Comparison of ENCODE assay signal across 42 mouse cellular contexts in genomic region chr1:174204699-174205098, GRCm38 (mm10). TPM values are rescaled to one million over a fixed set of nuclear protein-coding genes. Genes with fewer than 3 reads are reported as not detected.
"Had no signal": no experiment of that assay in that cellular context is flagged by ENCODE, and none has a peak within 500 bp of the region (broad histone marks: within the 10 kb centered on the region; RNA-seq: fewer than 3 reads in every experiment).

No protein-coding gene starts in this region.

- H3K27me3 ChIP-seq: heart, embryonic 12.5 days; hindbrain, embryonic 12.5 days; intestine, embryonic 15.5 days; limb, embryonic 13.5 days; limb, embryonic 15.5 days had no signal

- H3K4me1 ChIP-seq: heart, embryonic 10.5 days; heart, embryonic 12.5 days; hindbrain, embryonic 10.5 days; hindbrain, embryonic 12.5 days; intestine, embryonic 15.5 days; limb, embryonic 13.5 days; limb, embryonic 15.5 days had no signal

- ATAC-seq: hindbrain, embryonic 16.5 days; inflammation-experienced regulatory T-cells, adult 6 months; intestine, embryonic 15.5 days; intestine, postnatal 0 days had no signal

- H3K27ac ChIP-seq: heart, embryonic 10.5 days; hindbrain, embryonic 10.5 days; hindbrain, embryonic 12.5 days; hindbrain, embryonic 14.5 days; intestine, embryonic 15.5 days; kidney, postnatal 0 days; limb, embryonic 13.5 days; limb, embryonic 15.5 days had no signal

- H3K36me3 ChIP-seq: heart, embryonic 10.5 days; heart, embryonic 12.5 days; hindbrain, embryonic 10.5 days; hindbrain, embryonic 12.5 days; intestine, embryonic 15.5 days; limb, embryonic 13.5 days; limb, embryonic 15.5 days had no signal

- H3K4me2 ChIP-seq: heart, embryonic 12.5 days; hindbrain, embryonic 12.5 days; hindbrain, embryonic 14.5 days; intestine, embryonic 15.5 days; limb, embryonic 13.5 days; limb, embryonic 15.5 days had no signal

- H3K9me3 ChIP-seq: heart, embryonic 10.5 days; heart, embryonic 12.5 days; hindbrain, embryonic 10.5 days; hindbrain, embryonic 12.5 days; intestine, embryonic 15.5 days; limb, embryonic 13.5 days; limb, embryonic 15.5 days had no signal

- H3K4me3 ChIP-seq: heart, embryonic 10.5 days; heart, embryonic 12.5 days; hindbrain, embryonic 10.5 days; hindbrain, embryonic 12.5 days; intestine, embryonic 15.5 days; limb, embryonic 13.5 days; limb, embryonic 15.5 days had no signal

- H3K9ac ChIP-seq: heart, embryonic 12.5 days; hindbrain, embryonic 12.5 days; hindbrain, embryonic 14.5 days; intestine, embryonic 15.5 days; limb, embryonic 13.5 days; limb, embryonic 15.5 days had no signal

- DNase-seq: gastrocnemius, postnatal 14 days; gastrocnemius, postnatal 36 days; heart, adult 18-20 months; heart, postnatal 10 days; heart, postnatal 4 days; kidney, adult 18-20 months; kidney, adult 8-10 months; kidney, postnatal 14 days; kidney, postnatal 36 days; layer of hippocampus, adult 9-11 months; layer of hippocampus, postnatal 36 days; left cerebral cortex, postnatal 4 days had no signal

RNA-seq across cellular contexts. Expression of gene Spta1, which starts 32.1 kb away (rescaled TPM):
- polyA plus RNA-seq: large intestine, adult 2 months had no signal

RNA-seq across cellular contexts. Expression of gene Olfr419, which starts 47.2 kb away (rescaled TPM):
- total RNA-seq: gastrocnemius, adult 18-20 months; gastrocnemius, adult 8-10 months; gastrocnemius, postnatal 14 days; gastrocnemius, postnatal 36 days; heart, adult 18-20 months; heart, adult 8-10 months; heart, postnatal 10 days; heart, postnatal 25 days; heart, postnatal 4 days; layer of hippocampus, adult 18-20 months; layer of hippocampus, adult 8-10 months; layer of hippocampus, postnatal 14 days; layer of hippocampus, postnatal 36 days; left cerebral cortex, adult 18-20 months; left cerebral cortex, adult 8-10 months; left cerebral cortex, postnatal 10 days; left cerebral cortex, postnatal 25 days; left cerebral cortex, postnatal 4 days had no signal
- polyA plus RNA-seq: frontal cortex, adult 2 months; gonadal fat pad, adult 2 months; heart, embryonic 10.5 days; heart, embryonic 12.5 days; heart, embryonic 14.5 days; heart, embryonic 16.5 days; hindbrain, embryonic 10.5 days; hindbrain, embryonic 12.5 days; hindbrain, embryonic 14.5 days; hindbrain, embryonic 16.5 days; inflammation-experienced regulatory T-cells, adult 6 months; intestine, embryonic 15.5 days; intestine, postnatal 0 days; kidney, embryonic 14.5 days; kidney, postnatal 0 days; limb, embryonic 11.5 days; limb, embryonic 13.5 days; limb, embryonic 15.5 days had no signal

RNA-seq across cellular contexts. Expression of gene Olfr420, which starts 49.3 kb away (rescaled TPM):
- total RNA-seq: gastrocnemius, adult 18-20 months; gastrocnemius, adult 8-10 months; gastrocnemius, postnatal 14 days; gastrocnemius, postnatal 36 days; heart, adult 18-20 months; heart, adult 8-10 months; heart, postnatal 10 days; heart, postnatal 25 days; heart, postnatal 4 days; layer of hippocampus, adult 18-20 months; layer of hippocampus, adult 8-10 months; layer of hippocampus, postnatal 14 days; layer of hippocampus, postnatal 36 days; left cerebral cortex, adult 18-20 months; left cerebral cortex, adult 8-10 months; left cerebral cortex, postnatal 10 days; left cerebral cortex, postnatal 25 days; left cerebral cortex, postnatal 4 days had no signal
- polyA plus RNA-seq: frontal cortex, adult 2 months; gonadal fat pad, adult 2 months; heart, embryonic 10.5 days; heart, embryonic 12.5 days; heart, embryonic 14.5 days; heart, embryonic 16.5 days; hindbrain, embryonic 10.5 days; hindbrain, embryonic 12.5 days; hindbrain, embryonic 14.5 days; hindbrain, embryonic 16.5 days; inflammation-experienced regulatory T-cells, adult 6 months; intestine, embryonic 15.5 days; intestine, postnatal 0 days; kidney, embryonic 14.5 days; kidney, postnatal 0 days; large intestine, adult 2 months; limb, embryonic 11.5 days; limb, embryonic 13.5 days; limb, embryonic 15.5 days had no signal
